Mouse (Mus musculus) lung, postnatal 0 days (tissue): Measurements from ENCODE around the gene Hist1h2bp.
"Not testable (repeated sequence)": the region's sequence is repeated elsewhere in the genome, so short reads cannot be mapped to it uniquely, and the experiment has no call there.

Experiments used
- CTCF ChIP-seq: IDR thresholded peaks from 2 replicates; pipeline ENCODE4 v1.5.1; 2016; ENCODE audit warnings: antibody characterized with exemption, mild to moderate bottlenecking
- EP300 ChIP-seq: IDR thresholded peaks from 2 replicates; pipeline ENCODE4 v1.6.1; 2016; ENCODE audit warnings: antibody characterized with exemption, mild to moderate bottlenecking, control low read depth

- not testable (repeated sequence) for TF ChIP-seq CTCF, EP300
These were observed 46.2 kb downstream of the Hist1h2bp start, which contains the start of the genes Hist1h2ap and Hist1h2br for GRCm38 (mm10) chr13:21833461-21833860.
